Mouse (Mus musculus) monocyte, adult 2 months (primary cell): ENCODE measurements around the gene Cped1.
"Not testable (repeated sequence)": the region's sequence is repeated elsewhere in the genome, so short reads cannot be mapped to it uniquely, and the experiment has no call there.

Source experiments
- DNase-seq, 2 experiments: peaks; one replicate each; pipeline ENCODE4 v3.0.0; 2022; ENCODE audit warnings: low spot score in 2 of 2, low read depth in 1 of 2

The Cped1 gene

DNA sequence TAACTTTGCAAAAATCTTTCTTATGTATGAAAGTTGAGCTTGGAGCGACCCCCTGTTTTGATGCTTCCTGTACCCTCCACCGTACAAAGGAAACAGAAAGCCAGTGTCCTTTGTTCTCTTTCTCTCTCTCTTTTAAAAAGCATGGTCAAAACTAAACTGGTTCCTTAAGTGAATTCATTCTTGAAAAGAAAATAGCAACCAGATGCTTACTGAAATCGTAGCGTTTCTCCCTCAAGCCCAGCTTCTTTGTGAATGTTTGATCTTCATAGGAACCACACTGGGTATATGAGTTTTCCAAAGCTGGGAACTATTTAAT, 40.6 kb downstream of the Cped1 start:
- DNase-seq, result no peak

DNA sequence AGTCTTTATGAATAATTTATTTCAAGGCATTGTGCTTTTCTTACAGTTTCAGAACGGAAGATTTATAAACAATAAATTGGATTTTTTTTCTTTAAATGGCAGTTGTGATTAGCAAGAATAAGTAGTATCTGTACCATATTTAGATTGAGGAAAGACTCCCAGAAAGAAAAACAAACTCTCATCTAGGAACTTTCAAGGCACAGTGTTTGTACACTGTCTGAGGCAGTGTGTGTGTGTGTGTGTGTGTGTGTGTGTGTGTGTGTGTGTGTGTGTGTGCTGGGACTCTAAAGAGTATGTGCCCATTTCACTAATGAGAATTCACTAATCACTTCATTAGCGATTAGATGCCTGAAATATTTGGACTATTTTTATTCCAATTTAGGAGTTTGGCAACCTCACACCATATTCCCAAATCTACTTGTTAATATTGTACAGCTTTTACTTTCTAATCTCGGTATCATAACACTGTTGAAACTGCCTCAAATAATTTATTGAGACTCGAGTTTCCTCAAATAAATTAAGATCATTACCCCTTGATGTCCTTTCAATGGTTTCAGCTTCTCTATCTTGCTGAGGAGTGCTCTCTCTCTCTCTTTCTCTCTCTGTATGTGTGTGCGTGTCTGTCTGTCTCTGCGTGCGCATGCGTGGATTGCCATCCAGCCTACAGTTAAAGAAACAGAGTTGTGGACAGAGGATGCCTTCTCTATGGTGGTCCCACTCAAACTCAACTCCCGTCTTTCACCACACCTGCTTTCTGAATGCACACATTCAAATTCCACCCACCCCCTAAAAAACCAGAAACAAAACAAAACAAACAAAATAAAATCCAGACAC, 41.3 kb downstream of the Cped1 start:
- no peak for DNase-seq

DNA sequence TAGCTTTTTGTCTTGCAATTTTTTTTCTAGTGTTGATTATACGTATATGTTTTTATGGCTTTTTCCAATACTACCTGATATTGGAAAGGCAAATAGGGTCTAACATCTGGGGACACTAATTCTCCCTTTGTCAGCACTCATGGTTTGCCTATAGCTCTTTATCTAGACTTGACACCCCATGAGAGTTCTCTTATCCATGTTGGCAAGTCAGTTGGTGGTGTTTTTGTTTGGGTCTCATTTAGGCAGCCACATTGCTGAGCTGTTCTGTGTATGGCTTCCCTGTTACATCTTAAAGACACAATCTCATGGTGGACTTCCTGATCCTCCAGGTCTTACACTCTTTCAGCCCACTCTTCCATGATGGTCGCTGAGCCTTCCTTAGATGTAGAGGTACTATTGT, 42.1 kb downstream of the Cped1 start:
- DNase-seq, result no peak

DNA sequence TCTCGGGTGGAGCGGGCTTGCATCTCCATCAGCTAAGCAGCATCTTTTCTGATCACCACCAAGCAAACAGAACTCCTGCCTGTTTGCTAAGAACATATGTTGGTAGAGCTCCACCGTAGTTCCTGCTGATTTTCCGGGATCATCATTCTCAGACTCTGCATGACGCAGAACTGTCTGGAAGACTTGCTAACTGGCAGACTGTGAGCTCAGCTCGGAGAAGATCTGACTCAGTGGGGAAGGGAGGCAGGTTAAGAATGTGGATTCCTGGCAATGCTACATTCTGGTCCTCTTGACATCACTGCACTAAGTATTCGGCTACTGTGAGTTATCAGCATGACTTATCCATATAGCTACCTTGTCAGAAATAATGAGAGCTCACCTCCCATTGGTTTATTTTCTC, 44.7 kb downstream of the Cped1 start:
- no peak for DNase-seq

DNA sequence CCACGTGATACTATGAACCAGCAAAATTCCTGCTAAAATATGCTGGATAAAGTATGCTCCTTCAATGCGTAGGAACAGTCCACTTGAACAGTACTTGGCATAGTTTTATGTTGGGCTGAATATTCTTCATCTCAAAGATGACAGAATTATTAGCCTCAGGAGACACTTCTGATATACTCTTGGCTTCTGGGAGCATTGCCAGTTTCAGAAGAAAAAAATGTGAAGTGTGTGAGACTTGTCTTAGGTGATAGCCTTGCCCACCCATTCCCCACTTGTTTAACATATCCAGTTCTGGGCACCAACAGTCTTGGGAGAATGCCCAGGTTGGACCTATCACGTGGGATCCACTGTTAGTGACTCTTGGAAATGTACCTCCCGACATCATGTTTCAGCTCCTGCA, 47.5 kb downstream of the Cped1 start:
- no peak for DNase-seq

DNA sequence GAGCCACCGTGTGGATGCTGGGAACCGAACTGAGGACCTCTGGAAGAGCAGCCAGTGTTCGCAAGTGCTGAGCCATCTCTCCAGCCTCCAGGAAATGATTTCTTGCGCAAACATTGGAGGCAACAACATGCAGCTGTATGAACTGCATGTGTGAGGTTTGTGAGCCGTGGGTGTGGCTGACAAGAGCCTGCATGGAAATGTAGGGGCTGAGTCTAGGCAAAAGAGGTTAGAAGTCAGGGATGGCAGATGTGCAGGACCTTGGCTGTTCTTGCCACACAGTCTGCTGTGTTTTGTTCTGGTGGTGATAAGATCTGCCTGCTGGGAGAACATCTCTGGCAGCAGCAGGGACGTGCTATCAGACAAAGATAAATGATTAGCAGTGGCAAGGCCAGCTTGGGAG, 49.7 kb downstream of the Cped1 start:
- no peak for DNase-seq

DNA sequence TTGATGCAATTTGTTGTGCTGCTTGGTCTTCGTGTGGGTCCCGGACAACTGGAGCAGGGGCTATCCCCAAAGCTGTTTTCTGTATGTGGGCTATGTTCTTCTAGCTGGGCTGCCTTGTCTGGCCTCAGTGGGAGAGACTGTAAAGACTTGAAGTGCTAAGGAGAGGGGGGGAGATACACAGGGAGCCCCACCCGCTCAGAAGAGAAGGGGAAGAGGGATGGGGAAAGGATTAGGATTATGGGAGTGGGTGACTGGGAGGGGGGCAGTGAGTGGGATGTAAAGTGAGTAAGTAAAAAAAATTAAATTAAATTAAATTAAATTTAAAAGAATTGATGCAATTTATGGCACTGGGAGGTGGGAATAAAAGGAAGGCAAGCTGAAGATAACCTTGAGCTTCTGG, 50.2 kb downstream of the Cped1 start:
- DNase-seq, result no peak

DNA sequence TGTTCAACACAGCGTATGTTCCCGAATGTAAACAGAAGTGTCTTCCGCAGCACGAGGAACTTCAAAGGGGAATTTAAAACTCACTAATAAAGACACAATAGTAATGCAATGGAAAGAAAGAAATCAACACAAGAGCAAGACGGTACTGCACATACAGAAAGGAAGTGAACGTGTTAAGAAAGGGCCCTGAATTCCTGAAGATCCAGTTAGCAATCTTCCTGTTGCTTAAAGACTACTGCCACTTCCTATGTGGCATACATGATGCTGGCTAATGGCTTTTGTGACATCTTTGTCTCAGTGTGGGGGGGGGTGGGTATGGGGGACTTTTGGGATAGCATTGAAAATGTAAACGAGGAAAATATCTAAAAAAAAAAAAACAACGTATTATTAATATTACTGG, 50.7 kb downstream of the Cped1 start:
- DNase-seq, result no peak

DNA sequence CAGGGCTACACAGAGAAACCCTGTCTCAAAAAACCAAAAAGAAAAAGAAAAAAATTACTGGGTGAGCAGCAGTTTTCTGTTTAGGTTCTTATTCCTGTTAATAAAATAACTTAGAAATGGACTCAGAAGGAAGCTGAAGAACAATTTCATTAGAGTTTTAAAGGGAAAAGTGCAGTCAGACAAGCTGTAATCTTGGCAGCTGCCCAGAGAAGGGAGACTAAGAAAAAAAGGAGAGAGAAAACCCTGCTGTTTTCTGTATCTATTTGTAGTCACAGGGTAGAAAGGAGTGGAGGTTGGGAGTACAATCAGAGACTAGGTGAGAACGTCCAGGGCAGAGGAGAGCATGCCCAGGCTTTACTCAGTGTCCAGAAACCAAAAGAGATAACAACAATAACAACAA, 51.2 kb downstream of the Cped1 start:
- DNase-seq, result no peak

DNA sequence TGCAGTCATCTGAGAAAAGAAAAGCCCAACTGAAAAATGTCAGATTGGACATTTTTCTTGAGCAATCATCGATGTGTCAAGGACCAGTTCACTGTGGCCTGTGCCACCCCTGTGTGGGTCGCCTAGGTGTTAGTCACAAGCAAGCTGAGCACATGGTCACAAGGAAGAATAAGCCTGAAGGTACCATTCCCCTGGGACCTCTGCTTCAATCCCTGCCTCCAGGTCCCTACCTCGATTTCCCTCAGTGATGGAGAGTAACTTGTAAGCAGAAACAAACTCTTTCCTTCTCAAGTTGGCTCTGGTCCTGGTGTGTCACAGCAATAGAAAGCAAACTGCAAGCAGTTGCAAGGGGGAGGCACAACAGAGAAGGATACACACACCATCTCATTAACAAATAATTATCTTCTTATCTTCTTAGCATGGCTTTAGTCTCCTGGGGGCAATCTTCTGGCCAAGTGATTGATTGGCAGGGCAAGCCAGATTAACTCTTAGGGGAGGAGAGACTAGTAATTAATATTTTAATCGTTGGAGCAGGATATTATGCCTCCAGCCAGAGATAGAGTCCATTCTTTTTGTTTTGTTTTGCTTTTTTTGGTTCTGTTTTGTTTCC, 51.8 kb downstream of the Cped1 start:
- DNase-seq, result no peak

DNA sequence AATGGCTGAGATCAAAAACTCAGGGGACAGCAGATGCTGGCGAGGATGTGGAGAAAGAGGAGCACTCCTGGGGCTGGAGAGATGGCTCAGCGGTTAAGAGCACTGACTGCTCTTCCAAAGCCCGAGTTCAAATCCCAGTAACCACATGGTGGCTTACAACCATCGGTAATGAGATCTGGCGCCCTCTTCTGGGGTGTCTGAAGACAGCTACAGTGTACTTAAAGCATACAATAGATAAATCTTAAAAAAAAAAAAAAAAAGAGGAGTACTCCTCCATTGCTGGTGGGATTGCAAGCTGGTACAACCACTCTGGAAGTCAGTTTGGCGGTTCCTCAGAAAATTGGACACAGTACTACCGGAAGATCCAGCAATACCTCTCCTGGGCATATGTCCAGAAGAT, 54.0 kb downstream of the Cped1 start:
- not testable (repeated sequence) for DNase-seq

DNA sequence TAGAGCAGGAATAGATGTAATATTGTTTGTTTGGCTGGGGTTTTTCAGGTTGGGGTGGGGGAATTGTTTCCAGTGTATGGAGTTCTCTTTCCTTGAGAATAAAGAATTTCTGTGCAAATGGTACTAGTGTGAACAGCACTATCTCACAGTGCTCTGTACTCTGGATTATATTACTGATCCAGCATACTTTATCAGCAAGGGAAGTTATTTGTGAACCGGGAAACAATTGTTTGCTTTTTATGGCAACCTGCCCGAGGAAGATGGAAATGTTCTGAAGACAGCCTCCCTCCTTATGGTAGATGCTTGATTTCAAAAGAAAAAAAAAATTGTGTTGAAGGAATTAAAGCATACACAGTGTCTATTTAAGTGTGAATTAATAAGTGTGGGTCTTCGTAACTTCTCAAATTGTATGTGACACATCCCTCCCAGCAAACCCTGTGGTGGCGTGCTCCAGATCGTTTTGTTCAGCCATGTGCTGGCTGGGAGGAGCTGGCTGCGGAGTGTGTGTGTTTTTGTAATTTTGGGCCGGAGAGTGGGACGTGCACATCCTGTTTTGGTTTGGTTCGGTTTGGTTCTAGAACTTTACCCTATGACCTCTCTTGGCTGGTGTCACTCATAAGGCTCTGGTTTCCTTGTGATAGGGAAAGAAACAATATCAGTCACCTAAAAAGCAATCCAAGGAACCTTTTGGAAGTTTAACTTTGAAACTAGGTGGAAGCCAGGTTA, 59.3 kb downstream of the Cped1 start:
- DNase-seq, result no peak

DNA sequence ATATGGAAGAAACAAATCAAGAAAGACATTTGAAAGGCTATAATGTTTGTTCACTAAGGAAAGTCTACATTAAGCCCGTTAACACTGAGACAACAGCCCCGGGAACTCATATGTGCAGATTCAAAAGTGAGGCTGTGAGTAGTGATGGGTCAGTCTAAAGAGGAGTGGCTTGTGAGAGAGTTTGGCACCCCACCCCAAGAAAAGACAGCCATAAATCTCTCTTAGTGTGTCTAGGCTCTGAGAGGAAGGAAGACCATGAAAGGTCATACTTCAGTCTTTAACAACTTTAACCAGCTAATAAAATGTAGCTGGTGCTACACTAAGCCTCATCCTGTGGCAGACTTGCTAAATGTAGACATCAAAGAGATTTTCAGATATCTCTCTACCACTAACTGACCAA, 61.4 kb downstream of the Cped1 start:
- no peak for DNase-seq

DNA sequence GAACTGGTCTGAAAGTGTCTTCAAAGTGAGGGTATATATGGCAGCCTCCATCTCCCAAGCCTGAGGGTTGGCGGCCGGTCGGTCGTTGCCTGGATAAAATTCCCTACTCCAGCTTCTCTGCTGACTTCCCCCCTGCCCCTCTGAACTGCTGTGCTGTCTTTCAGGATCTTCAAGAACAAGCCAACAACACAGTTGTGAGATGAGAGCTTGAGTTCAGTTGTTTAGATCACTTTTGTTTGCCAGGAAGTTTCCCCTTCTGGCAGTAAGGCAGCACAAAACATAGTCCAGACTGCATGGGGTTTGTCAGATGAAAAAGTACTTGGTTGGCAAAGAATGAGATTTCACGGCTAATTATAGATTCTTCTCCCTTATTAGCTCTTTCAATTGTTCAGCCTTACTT, 63.4 kb downstream of the Cped1 start:
- no peak for DNase-seq

DNA sequence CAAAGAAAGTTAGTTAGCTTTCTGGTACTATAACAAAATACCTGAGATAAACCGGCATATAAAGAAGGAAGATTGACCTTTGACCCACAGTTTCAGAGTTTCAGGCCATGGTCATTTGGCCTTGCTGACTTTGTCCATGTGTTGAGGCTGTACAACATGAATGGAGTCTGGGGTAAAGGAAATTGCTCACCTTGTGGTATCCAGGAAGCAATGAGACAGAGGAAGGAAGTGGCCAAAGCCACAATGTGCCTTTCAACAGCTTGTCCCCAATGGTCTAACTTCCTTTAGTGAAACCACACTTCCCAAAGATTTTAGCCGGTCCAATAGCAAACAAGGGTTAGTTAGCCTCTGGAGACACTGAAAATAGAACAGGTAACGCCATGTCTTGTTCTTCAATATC, 65.8 kb downstream of the Cped1 start:
- DNase-seq, result no peak

DNA sequence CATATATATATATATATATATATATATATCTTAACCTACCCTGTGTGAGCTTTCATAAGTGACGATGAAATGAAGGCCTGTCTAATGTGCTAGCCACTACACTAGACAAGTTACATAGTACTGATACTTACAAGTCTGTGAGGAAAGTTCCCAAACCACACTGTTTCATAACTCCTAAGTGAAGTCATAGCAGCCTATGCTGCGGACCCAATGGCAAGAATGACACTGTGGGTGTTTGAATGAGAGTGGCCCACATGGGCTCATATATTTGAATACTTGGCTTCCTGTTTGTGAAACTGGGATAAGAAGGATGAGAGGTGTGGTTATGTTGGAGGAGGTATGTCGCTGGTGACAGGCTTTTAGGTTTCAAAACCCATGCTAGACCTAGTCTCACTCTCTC, 67.3 kb downstream of the Cped1 start:
- DNase-seq, result no peak

DNA sequence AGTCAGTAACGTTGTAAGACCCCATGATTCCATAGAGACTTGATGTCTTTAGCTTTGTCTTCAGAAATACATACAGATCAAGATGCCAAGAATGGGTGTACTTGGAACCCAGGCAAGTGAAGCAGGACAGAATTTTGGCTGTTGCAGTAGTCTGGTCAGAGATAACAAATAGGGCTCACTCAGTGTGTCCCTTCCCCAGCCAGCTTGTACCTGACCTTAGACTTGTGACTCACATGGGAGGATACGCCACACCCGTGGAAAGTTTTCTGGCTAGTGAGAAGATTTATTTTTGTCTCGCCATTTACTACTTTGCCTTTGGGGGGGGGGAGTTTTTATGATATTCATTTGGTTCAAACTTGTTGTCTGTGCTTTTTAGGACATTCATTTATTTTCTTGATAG, 78.6 kb downstream of the Cped1 start:
- DNase-seq, result no peak

DNA sequence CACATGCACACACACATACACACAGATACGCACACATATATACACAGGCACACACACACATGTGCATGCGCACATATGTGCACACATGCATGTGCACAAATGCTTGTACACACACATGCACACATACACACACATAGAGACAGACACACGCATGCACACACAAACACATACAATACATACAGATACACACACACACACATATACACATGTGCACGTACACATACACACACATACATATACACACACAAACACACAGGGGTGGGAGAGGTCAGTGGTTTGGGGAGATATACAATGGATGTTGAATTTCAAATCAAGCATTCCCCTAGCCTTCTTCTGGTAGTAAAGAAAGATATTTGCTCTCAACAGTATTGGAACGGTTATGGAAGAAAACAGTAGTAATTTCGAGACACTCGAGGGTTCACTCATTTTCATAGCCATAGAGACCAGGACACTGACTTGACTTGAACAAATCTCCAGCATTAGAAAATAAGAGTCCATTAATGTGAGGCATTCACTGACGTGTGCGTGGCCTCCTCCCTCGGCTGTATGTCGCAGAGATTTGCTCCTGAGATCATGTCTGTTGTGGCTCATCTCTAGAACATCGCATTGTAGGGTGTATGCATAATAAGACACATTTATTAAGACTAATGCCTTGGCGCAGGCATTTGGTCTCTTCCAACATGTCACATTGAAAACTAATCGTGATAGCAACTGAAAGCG, 85.0 kb downstream of the Cped1 start:
- no peak for DNase-seq

DNA sequence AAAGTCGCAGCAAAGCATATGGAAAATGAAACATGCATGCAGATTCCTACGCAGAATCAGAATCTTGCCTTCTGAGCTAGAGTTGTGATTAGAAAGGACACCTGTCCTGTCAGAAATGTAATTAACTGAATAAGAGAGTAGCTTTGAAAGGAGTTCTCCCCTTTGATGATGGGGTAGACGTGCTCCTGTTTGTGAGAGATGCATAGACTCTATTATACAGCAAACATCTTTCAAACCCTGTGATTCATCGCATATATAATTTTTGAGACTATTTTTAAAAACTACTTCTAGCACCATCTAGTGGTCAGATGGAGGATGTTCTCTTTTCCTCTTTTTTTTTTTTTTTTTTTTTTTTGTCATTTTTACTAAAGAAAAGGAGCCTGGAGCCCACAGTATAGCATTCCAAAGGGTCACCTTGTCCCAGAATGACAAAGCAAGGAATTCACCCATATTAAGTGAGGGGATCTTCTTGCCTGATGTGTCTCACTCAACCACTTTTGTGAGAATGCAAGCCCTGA, 85.7 kb downstream of the Cped1 start:
- no peak for DNase-seq

DNA sequence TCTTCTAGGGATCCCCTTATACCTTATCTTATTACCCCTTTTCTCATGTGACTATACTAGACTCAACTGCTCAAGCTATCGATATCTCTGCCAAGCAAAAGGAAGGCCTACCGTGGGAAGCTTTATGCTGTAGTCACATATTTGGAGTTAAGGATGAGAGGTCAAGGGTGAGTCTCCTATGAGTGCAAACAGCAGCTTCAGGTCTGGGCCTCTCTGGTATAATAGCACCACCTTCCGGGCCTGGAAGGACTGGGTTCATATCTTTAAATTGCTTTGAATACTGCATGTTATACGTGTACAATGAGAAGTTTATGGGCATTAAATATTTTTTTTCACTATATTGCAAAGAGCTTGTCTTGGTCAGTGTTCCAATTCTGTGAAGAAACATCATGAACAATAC, 87.0 kb downstream of the Cped1 start:
- DNase-seq, result no peak

DNA sequence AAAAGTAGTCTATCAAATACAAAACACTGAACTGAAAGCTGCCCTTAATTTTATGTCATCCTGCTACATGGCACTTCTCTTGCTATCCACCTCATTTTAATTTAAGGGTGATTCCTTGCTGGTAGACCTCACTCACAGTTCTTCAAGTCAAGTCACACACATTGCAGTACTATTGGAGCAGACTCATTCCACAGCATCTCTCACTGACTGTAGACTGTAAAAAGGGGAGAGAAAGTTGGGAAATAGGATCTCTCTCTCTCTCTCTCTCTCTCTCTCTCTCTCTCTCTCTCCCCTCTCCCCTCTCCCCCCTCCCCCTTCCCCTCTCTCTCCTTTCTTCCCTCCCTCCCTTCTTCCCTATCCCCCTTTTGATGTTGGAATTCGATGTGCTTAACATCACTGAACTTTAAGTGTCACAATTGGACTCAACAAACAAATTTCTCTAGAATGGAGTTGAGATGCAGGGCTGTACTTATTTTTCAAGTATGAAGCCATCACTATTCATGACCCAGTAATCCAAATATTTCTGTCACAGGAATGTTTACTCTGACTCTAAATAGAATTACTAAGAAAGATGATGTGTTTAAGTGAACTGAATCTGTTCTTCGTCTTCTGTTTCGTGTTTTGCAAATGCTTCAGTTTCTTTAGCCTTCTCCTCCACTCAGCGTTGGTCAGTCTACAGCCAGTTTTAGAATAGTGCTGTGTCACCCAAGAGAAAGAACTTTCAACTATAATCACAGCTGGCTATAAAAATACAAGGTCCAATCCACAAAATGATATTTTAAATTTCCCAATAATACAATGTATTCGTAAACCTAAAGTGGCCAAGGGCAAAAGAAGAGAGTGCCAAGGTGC, 88.7 kb downstream of the Cped1 start:
- DNase-seq, result no peak
